Mouse (Mus musculus) heart, embryonic 11.5 days (tissue): ENCODE results near the gene Iqck. TPM values are rescaled to one million over a fixed set of nuclear protein-coding genes. Genes with fewer than 3 reads are reported as not detected.

Source experiments
- polyA plus RNA-seq: library from polyadenylated mRNA; unstranded; fragments of >200 nt; fragmentation: Nextera tagmentation; extraction: Ambion mirVana; gene quantifications from 2 replicates; pipeline ENCODE4 v1.2.1, GENCODE M21; 2014

Gene Iqck
- polyA plus RNA-seq, 1 experiment from 2014 or later = 1.2 TPM

Other genes with a start within 250 kb of the Iqck start
- gene Gde1, start 150.0 kb upstream of the Iqck start, polyA plus RNA-seq = 70.6 and 71.6 TPM in 2 replicates
- gene Ccp110, start 143.2 kb upstream of the Iqck start, polyA plus RNA-seq = 4.6 and 5.9 TPM in 2 replicates
- gene Vps35l, start 115.5 kb upstream of the Iqck start, polyA plus RNA-seq = 48.1 and 49.0 TPM in 2 replicates
- 65.1 and 78.1 TPM in 2 replicates for gene Knop1, start 502 bp downstream of the Iqck start, polyA plus RNA-seq
- 4.1 and 5.7 TPM in 2 replicates for gene Gprc5b, start 139.5 kb downstream of the Iqck start, polyA plus RNA-seq